Mouse (Mus musculus) CD4-positive helper T cell, adult 2 months (primary cell): ENCODE measurements around the gene Hsd17b13.
"Not testable (repeated sequence)": the region's sequence is repeated elsewhere in the genome, so short reads cannot be mapped to it uniquely, and the experiment has no call there.

ENCODE experiments used
- DNase-seq: peaks from one replicate; pipeline ENCODE4 v3.0.0-alpha.2; 2012; ENCODE audit warnings: low read depth, missing footprints, low spot score

Hsd17b13 gene

GRCm38 (mm10) chr5:103980705-103981560 lies 3.7 kb upstream of the Hsd17b13 start:
- DNase-seq: no peak

GRCm38 (mm10) chr5:103977907-103978570 lies 829 bp upstream of the Hsd17b13 start:
- no peak for DNase-seq

GRCm38 (mm10) chr5:103975736-103976135 lies 1.5 kb downstream of the Hsd17b13 start:
- peak; percentile 39 for DNase-seq

- peak; percentile 8 for DNase-seq
Observed at GRCm38 (mm10) chr5:103972801-103973200, 4.4 kb downstream of the Hsd17b13 start.

GRCm38 (mm10) chr5:103972379-103972778 lies 4.8 kb downstream of the Hsd17b13 start:
- DNase-seq: peak; percentile 29

- no peak for DNase-seq
Observed at GRCm38 (mm10) chr5:103971051-103971450, 6.2 kb downstream of the Hsd17b13 start.

GRCm38 (mm10) chr5:103962935-103963429 lies 14.2 kb downstream of the Hsd17b13 start:
- no peak for DNase-seq

GRCm38 (mm10) chr5:103954638-103955037 lies 22.6 kb downstream of the Hsd17b13 start:
- DNase-seq: no peak

GRCm38 (mm10) chr5:103953135-103954083 lies 23.8 kb downstream of the Hsd17b13 start:
- no peak for DNase-seq

- not testable (repeated sequence) for DNase-seq
Observed at GRCm38 (mm10) chr5:103950138-103950537, 27.1 kb downstream of the Hsd17b13 start.

GRCm38 (mm10) chr5:103943183-103943582 lies 34.0 kb downstream of the Hsd17b13 start:
- no peak for DNase-seq

GRCm38 (mm10) chr5:103939856-103940255 lies 37.4 kb downstream of the Hsd17b13 start:
- DNase-seq: no peak

- no peak for DNase-seq
Observed at GRCm38 (mm10) chr5:103939350-103939652, 37.9 kb downstream of the Hsd17b13 start.

- DNase-seq: no peak
Observed at GRCm38 (mm10) chr5:103938547-103939349, 38.5 kb downstream of the Hsd17b13 start.

- DNase-seq: peak; percentile 39
Observed at GRCm38 (mm10) chr5:103936906-103937589, 40.2 kb downstream of the Hsd17b13 start.

- DNase-seq: not testable (repeated sequence)
Observed at GRCm38 (mm10) chr5:103931924-103932323, 45.3 kb downstream of the Hsd17b13 start.

- DNase-seq: no peak
Observed at GRCm38 (mm10) chr5:103930511-103930910, 46.7 kb downstream of the Hsd17b13 start.

GRCm38 (mm10) chr5:103928196-103928550 lies 49.0 kb downstream of the Hsd17b13 start:
- no peak for DNase-seq

- peak; percentile 77 for DNase-seq
Observed at GRCm38 (mm10) chr5:103927429-103928195, 49.6 kb downstream of the Hsd17b13 start.
